Mouse (Mus musculus) CD4-positive, CD25-positive, alpha-beta regulatory T cell (primary cell): Measurements from ENCODE around the gene Olfr362. TPM values are rescaled to one million over a fixed set of nuclear protein-coding genes. Genes with fewer than 3 reads are reported as not detected.

Source experiments
- polyA plus RNA-seq: library from polyadenylated mRNA; unstranded; fragments of 100-300 nt; shearing (Covaris generic); gene quantifications from one replicate; pipeline ENCODE4 v1.2.1, GENCODE M21; 2017

The Olfr362 gene
- not detected for polyA plus RNA-seq

DNA sequence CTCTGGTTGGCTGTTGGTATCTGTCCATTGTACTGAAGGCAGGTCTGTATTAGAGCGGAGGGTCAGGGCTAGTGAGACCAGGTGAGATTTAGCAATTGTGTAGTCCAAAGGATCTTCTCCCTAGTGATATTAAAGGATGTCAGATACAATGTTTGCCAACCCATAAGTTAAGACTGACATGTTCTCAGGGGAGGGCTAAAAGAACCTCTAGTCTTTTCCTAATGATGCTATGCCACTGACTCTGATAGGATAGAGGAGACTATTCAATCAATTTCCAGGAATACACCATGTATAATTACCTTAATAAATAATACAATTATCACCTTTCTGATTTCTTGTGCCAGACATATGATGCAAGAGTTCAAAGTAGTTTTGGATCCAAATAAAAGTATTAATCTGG is at the start of gene Olfr362:
Gene Olfr362 (minus strand): TSS at position 101 of the 400 bp plus-strand sequence.

DNA sequence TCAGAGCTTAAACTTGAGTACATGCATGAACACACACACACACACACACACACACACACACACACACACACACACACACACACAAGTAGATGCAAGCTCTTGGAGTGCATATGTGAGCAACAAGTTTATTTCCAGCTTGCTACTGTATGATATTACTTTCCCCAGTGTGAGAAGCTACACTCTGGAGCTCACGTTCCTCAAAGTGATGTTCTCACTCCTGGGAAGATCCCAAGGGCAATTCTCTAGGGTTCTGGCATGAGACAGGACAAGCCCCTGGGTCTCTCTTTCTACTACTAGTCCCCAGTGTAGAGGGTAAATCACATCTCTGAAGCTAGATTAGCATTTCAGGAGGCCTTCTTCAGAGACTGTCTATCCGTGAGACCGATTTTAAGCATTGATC is 21.3 kb upstream of the Olfr362 start, which contains the start of gene Olfr364-ps1:
Gene Olfr364-ps1 (plus strand): TSS at position 301 of the 400 bp plus-strand sequence.

GRCm38 (mm10) chr2:37089190-37089589 is 28.5 kb downstream of the Olfr362 start, which contains the start of gene Olfr361:
Olfr361 (minus strand) TSS chr2:37089290.

GRCm38 (mm10) chr2:37065446-37065845 is 52.3 kb downstream of the Olfr362 start, which contains the start of gene Olfr360:
Olfr360 (plus strand) TSS chr2:37065746.

Other genes starting within 250 kb of the Olfr362 start
- gene Olfr352, start 249.4 kb downstream of the Olfr362 start, polyA plus RNA-seq = not detected
- not detected for gene Olfr353, start 225.0 kb downstream of the Olfr362 start, polyA plus RNA-seq
- gene Olfr354, start 212.2 kb downstream of the Olfr362 start, polyA plus RNA-seq = not detected
- not detected for gene Olfr355, start 189.0 kb downstream of the Olfr362 start, polyA plus RNA-seq
- gene Olfr356, start 180.8 kb downstream of the Olfr362 start, polyA plus RNA-seq = not detected
- not detected for gene Olfr357, start 124.1 kb downstream of the Olfr362 start, polyA plus RNA-seq
- gene Olfr358, start 108.6 kb downstream of the Olfr362 start, polyA plus RNA-seq = 0.05 TPM
- gene Olfr360, start 52.2 kb downstream of the Olfr362 start, polyA plus RNA-seq = not detected
- gene Olfr361, start 28.6 kb downstream of the Olfr362 start, polyA plus RNA-seq = not detected
- gene Olfr364-ps1, start 21.4 kb upstream of the Olfr362 start, polyA plus RNA-seq = not detected
- not detected for gene Olfr365, start 70.3 kb upstream of the Olfr362 start, polyA plus RNA-seq
- not detected for gene Olfr366, start 93.7 kb upstream of the Olfr362 start, polyA plus RNA-seq
- gene Olfr368, start 208.6 kb upstream of the Olfr362 start, polyA plus RNA-seq = not detected
- 32.0 TPM for gene Pdcl, start 241.4 kb upstream of the Olfr362 start, polyA plus RNA-seq